Mouse (Mus musculus): Measurements from ENCODE around the gene Hyal5. TPM values are rescaled to one million over a fixed set of nuclear protein-coding genes. Genes with fewer than 3 reads are reported as not detected.

Gene Hyal5
- polyA plus RNA-seq, 1 experiment from 2014 or later, result not detected

Other genes starting within 250 kb of the Hyal5 start
- gene Wasl, start 193.0 kb upstream of the Hyal5 start, polyA plus RNA-seq (2015; fragmentation: Nextera tagmentation; extraction: Ambion mirVana), result 50.1 and 63.0 TPM in 2 replicates
- gene Hyal6, start 124.8 kb upstream of the Hyal5 start, polyA plus RNA-seq (2015; fragmentation: Nextera tagmentation; extraction: Ambion mirVana), result not detected in 2 replicates
- gene Hyal4, start 109.7 kb upstream of the Hyal5 start, polyA plus RNA-seq (2015; fragmentation: Nextera tagmentation; extraction: Ambion mirVana), result not detected in 2 replicates
- gene Spam1, start 66.8 kb upstream of the Hyal5 start, polyA plus RNA-seq (2015; fragmentation: Nextera tagmentation; extraction: Ambion mirVana), result not detected in 2 replicates
- 3.9 and 4.5 TPM in 2 replicates for gene Tmem229a, start 98.3 kb downstream of the Hyal5 start, polyA plus RNA-seq (2015; fragmentation: Nextera tagmentation; extraction: Ambion mirVana)